ENCODE assay signal across 9 mouse cellular contexts in genomic region chr10:115664567-115664966, GRCm38 (mm10).
DNase-seq lines count a peak whose midpoint lies in the region; ATAC-seq lines count a peak whose summit lies in the region.
"Had no signal": no experiment of that assay in that cellular context is flagged by ENCODE, and none has a peak within 500 bp of the region (broad histone marks: within the 10 kb centered on the region; RNA-seq: fewer than 3 reads in every experiment).

No protein-coding gene starts in this region.

- H3K4me3 ChIP-seq in hindbrain, embryonic 13.5 days: peak overlapping the region; percentile 29
- peak overlapping the region; percentile 17 for H3K4me3 ChIP-seq in midbrain, embryonic 13.5 days (replicated peaks)
- no peak overlapping the region for H3K4me3 ChIP-seq in heart, embryonic 11.5 days (ENCODE audit: low read depth, low read length)
- H3K4me3 ChIP-seq: limb, embryonic 13.5 days had no signal

- H3K9ac ChIP-seq in hindbrain, embryonic 13.5 days: peak overlapping the region; percentile 56; the same call in 1 of the 2 replicates
- no peak overlapping the region for H3K9ac ChIP-seq in midbrain, embryonic 13.5 days (replicated peaks)
- no peak overlapping the region for H3K9ac ChIP-seq in heart, embryonic 11.5 days (ENCODE audit: low read depth, low read length)
- H3K9ac ChIP-seq: limb, embryonic 13.5 days had no signal

- H3K36me3 ChIP-seq in hindbrain, embryonic 13.5 days: no peaks in the 10 kb centered on the region
- no peaks in the 10 kb centered on the region for H3K36me3 ChIP-seq in midbrain, embryonic 13.5 days
- no peaks in the 10 kb centered on the region for H3K36me3 ChIP-seq in heart, embryonic 11.5 days (ENCODE audit: control insufficient read depth, insufficient read depth, low read length)
- H3K36me3 ChIP-seq: limb, embryonic 13.5 days had no signal

- DNase-seq in frontal cortex, adult 2 months (ENCODE audit: extremely low spot score in 1 of 2, low spot score in 1 of 2): no peak
- DNase-seq in brain, adult 2 months (ENCODE audit: low read depth, low spot score): peak; percentile 16
- DNase-seq in natural killer cell, adult 2 months (ENCODE audit: low spot score in 2 of 2): no peak

- H3K4me2 ChIP-seq in hindbrain, embryonic 13.5 days: peak overlapping the region; percentile 47
- H3K4me2 ChIP-seq in midbrain, embryonic 13.5 days (replicated peaks): peak overlapping the region; percentile 44
- no peak overlapping the region for H3K4me2 ChIP-seq in heart, embryonic 11.5 days
- H3K4me2 ChIP-seq: limb, embryonic 13.5 days had no signal

- peak; percentile 59; the same call in 1 of the 2 replicates for ATAC-seq in frontal cortex, adult (ENCODE audit: low TSS enrichment)
- ATAC-seq in hindbrain, embryonic 13.5 days (ENCODE audit: low FRiP score): peak; percentile 77
- ATAC-seq in midbrain, embryonic 13.5 days: peak; percentile 80
- no peak for ATAC-seq in heart, embryonic 11.5 days (replicated peaks; ENCODE audit: insufficient number of reproducible peaks, low FRiP score, low TSS enrichment)
- ATAC-seq in erythroid progenitor cell, adult 5-6 weeks (replicated peaks; ENCODE audit: low FRiP score, poor library complexity, severe bottlenecking): no peak

- no peaks in the 10 kb centered on the region for H3K9me3 ChIP-seq in hindbrain, embryonic 13.5 days
- no peaks in the 10 kb centered on the region for H3K9me3 ChIP-seq in midbrain, embryonic 13.5 days
- H3K9me3 ChIP-seq in heart, embryonic 11.5 days (replicated peaks; ENCODE audit: control insufficient read depth, low read length): no peaks in the 10 kb centered on the region
- H3K9me3 ChIP-seq: limb, embryonic 13.5 days had no signal

- no peaks in the 10 kb centered on the region for H3K27me3 ChIP-seq in hindbrain, embryonic 13.5 days
- no peaks in the 10 kb centered on the region for H3K27me3 ChIP-seq in midbrain, embryonic 13.5 days
- H3K27me3 ChIP-seq in heart, embryonic 11.5 days (ENCODE audit: control insufficient read depth, insufficient read depth, low read length): no peaks in the 10 kb centered on the region
- H3K27me3 ChIP-seq: limb, embryonic 13.5 days had no signal

- 30% methylated on average over 19 of the region's 19 CpGs for WGBS in hindbrain, embryonic 13.5 days
- 62% methylated on average over 19 of the region's 19 CpGs for WGBS in midbrain, embryonic 13.5 days
- 79% methylated on average over 19 of the region's 19 CpGs for WGBS in heart, embryonic 11.5 days (ENCODE audit: insufficient replicate concordance)

- no peaks in the 10 kb centered on the region; the same call in 1 of the 2 replicates for H3K4me1 ChIP-seq in hindbrain, embryonic 13.5 days (replicated peaks)
- H3K4me1 ChIP-seq in midbrain, embryonic 13.5 days (replicated peaks): no peaks in the 10 kb centered on the region
- no peaks in the 10 kb centered on the region for H3K4me1 ChIP-seq in heart, embryonic 11.5 days (ENCODE audit: control insufficient read depth, insufficient read depth, low read length)
- H3K4me1 ChIP-seq: limb, embryonic 13.5 days had no signal

- H3K27ac ChIP-seq in hindbrain, embryonic 13.5 days: no peak overlapping the region
- no peak overlapping the region for H3K27ac ChIP-seq in midbrain, embryonic 13.5 days
- no peak overlapping the region for H3K27ac ChIP-seq in heart, embryonic 11.5 days (ENCODE audit: low read depth, low read length)
- H3K27ac ChIP-seq: limb, embryonic 13.5 days had no signal

Comparison
In these comparisons a context has a peak if more than half of its experiments do, and no peak if none do; other contexts are left out.
1. ATAC-seq: peak in frontal cortex, adult (single experiment), hindbrain, embryonic 13.5 days (single experiment) and midbrain, embryonic 13.5 days (single experiment); none in heart, embryonic 11.5 days (single experiment) and erythroid progenitor cell, adult 5-6 weeks (single experiment).